Mouse (Mus musculus) lung, adult 2 months (tissue): ENCODE data around the gene Ces2h. TPM values are rescaled to one million over a fixed set of nuclear protein-coding genes. Genes with fewer than 3 reads are reported as not detected.
"Not testable (repeated sequence)": the region's sequence is repeated elsewhere in the genome, so short reads cannot be mapped to it uniquely, and the experiment has no call there.

Experiments used
- DNase-seq: peaks from one replicate; pipeline ENCODE4 v3.0.0; 2022
- H3K4me1 ChIP-seq: fragments of 200-500 bp; 2 replicates; pipeline ENCODE4 v1.6.1; 2011; ENCODE audit warnings: low read length; ENCODE audit not compliant: control insufficient read depth, insufficient read depth
- H3K4me3 ChIP-seq: fragments of 200-500 bp; replicated peaks from 2 replicates; pipeline ENCODE3; 2011; ENCODE audit warnings: low read depth, mild to moderate bottlenecking, control low read depth, low read length; ENCODE audit errors: extremely low read depth
- CTCF ChIP-seq: fragments of 200-500 bp; IDR thresholded peaks from 2 replicates; pipeline ENCODE4 v1.5.1; 2011; ENCODE audit warnings: mild to moderate bottlenecking, low read length, control low read depth; ENCODE audit not compliant: insufficient read depth
- POLR2A ChIP-seq: fragments of 200-500 bp; IDR thresholded peaks from 2 replicates; pipeline ENCODE4 v1.6.1; 2011; ENCODE audit warnings: low read depth, mild to moderate bottlenecking, control low read depth, low read length, borderline replicate concordance; ENCODE audit errors: extremely low read depth
- WGBS: fragments of 180-500 bp; shearing (Covaris S2); methylation state at CpG from one replicate; pipeline ENCODE4 v1.1.7; 2018; 5-methylcytosine and 5-hydroxymethylcytosine counted together
- polyA plus RNA-seq: library from polyadenylated mRNA; depleted of rRNA; stranded (reverse); fragments of >200 nt; gene quantifications from 2 replicates; pipeline ENCODE4 v1.2.3, GENCODE M21; 2012; rRNA removed

Ces2h gene
- polyA plus RNA-seq, 1 experiment = not detected

DNA sequence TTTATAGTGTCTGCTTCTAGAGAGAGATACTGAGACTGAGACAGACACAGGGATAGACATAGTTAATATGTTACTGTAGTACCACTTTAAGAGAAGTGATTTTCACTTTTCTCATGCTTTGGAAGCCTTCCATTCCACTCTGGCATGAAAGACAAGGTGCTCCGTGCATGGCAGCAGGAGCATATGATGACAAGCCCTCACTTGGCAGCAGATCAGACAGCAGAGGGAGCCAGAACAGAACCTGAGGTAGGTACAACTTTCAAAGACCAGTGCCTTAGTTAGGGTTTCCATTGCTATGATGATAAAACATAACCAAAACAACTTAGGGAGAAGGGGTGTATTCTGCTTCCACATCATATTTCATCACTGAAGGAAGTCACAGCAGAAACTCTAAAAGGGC is 22.4 kb downstream of the Ces2h start:
- no peak for DNase-seq
- 39% methylated on average over 1 of the region's 1 CpGs for WGBS
- Histone ChIP-seq H3K4me1 (no peaks in the 10 kb centered on the region), H3K4me3 (no peak overlapping the region)
- no peak for TF ChIP-seq CTCF
- no peak for TF ChIP-seq POLR2A

DNA sequence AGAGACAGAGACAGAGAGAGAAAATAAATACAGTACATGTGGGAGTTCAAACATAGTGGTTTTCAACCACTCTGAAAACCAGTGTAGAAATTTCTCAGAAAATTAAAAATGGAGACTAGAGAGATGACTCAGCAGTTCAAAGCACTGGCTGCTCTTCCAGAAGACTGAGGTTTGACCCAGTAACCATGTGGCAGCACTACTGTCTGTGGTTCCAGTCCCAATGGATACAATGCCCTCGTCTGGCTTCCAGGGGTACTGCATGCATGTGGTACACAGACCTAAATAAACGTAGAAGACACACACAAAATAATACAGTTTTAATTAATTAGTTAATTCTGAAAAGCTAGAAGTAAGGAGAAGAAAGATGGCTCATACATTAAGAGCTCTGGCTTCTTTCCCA is 24.4 kb downstream of the Ces2h start:
- no peak for DNase-seq
- Histone ChIP-seq H3K4me1 (no peaks in the 10 kb centered on the region), H3K4me3 (no peak overlapping the region)
- WGBS = 64% methylated on average over 2 of the region's 2 CpGs
- TF ChIP-seq POLR2A = no peak
- peak; percentile 30; the same call in 1 of the 2 replicates for TF ChIP-seq CTCF

DNA sequence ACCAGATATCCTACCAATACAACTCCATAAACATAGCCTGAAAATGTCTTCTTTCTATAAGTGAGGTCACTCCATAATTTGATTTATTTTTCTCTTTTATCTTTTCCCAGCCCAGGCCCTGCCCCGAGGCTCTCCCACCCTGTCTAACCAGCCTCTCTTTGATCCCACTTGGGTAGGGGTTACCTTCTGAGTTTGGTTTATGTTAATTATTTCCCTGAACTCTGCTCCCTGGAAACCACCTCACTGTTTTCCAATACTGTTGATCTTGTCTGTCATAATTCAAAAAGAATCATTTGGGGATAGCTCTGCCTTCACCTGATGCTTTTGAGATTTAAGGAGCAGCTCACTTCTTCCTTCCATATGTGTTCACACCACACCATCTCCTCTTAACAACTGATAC is 42.9 kb downstream of the Ces2h start:
- 50% methylated on average over 1 of the region's 1 CpGs for WGBS

DNA sequence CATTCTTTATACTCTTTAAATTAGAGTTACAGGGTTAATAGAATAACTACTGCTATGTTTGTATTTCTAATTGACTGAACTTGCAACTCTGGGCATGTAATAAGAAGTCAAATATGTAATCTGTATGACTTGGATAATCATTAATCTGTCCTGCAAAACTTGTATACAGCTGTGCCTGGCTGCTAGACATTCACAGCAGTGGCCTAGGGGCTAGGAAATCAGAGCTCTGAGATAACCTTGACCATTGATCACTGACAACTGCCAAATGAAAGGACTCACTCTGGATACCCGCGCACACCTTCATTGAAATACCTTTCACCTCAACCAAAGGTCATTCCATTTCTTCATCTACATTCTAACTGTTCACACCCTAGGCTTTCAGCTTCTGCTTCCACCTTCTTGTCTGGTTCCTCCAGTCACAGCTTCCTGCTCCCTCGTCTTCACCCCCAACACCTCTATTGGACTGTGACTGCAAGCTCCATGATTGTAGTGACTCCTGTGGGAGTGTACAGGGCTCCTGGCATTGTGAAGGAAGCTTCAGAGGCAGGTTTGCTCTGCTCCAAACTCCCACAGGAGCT is 45.3 kb downstream of the Ces2h start:
- 71% methylated on average over 3 of the region's 3 CpGs for WGBS
- no peak for TF ChIP-seq POLR2A
- no peak for TF ChIP-seq CTCF
- DNase-seq = no peak
- no peaks in the 10 kb centered on the region for H3K4me1 ChIP-seq
- H3K4me3 ChIP-seq = no peak overlapping the region

More for the DNA sequence above, 42.9 kb downstream of the Ces2h start:
- no peak for DNase-seq
- Histone ChIP-seq H3K4me1 (no peaks in the 10 kb centered on the region; the same call in 1 of the 2 replicates), H3K4me3 (no peak overlapping the region)
- TF ChIP-seq POLR2A (no peak), CTCF (no peak)

DNA sequence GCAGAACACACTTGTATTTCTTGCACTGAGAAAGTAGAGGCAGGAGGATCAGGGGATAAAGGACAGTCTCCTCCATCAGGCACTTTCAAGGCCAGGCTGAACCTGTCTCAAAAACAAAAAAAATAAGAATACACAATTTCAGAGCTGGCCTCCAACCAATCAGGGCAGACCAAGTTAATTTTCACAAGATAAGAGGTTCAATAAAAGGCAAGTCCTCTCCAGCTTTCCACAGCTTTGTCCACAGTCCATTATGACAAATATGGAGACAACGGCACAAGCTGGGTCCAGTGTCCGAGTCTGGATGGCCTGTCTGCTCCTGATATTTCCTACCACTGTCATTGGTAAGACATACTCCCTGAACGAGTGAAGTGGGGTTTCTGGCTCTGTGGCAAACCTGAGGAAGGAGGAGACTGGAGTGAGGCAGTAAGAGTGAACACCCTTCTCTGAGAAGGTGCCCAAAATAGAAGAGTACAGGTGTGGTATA is 47.8 kb downstream of the Ces2h start, which contains the start of gene Ces3a:
TSS of gene Ces3a (plus strand) at position 231 of the 484 bp plus-strand sequence.
- no peak for DNase-seq
- Histone ChIP-seq H3K4me3 (no peak within 1 kb of the TSS), H3K4me1 (no peaks in the 10 kb centered on the region)
- TF ChIP-seq CTCF (no peak), POLR2A (no peak)
- WGBS = 69% methylated on average over 3 of the region's 3 CpGs

DNA sequence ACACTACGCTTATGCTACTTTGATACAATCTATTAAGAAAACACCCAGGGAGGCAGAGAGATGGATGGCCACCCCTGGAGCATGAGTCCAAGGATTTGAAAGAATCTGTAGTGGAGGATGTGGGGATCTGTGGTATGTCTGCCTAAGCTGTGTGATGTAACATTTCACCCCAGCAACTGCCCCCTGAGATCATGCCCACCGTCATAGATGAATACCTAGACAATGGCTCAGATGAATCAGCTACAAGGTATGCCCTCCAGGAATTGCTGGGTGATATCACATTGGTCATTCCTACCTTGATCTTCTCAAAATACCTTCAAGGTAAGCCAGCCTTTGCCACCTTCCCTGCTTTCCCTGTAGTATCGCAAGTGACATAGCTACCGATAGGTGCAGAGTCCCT is 55.6 kb downstream of the Ces2h start:
- TF ChIP-seq CTCF (no peak), POLR2A (no peak)
- no peak overlapping the region for H3K4me3 ChIP-seq
- WGBS = 89% methylated on average over 4 of the region's 4 CpGs
- DNase-seq = no peak
- H3K4me1 ChIP-seq = no peaks in the 10 kb centered on the region

DNA sequence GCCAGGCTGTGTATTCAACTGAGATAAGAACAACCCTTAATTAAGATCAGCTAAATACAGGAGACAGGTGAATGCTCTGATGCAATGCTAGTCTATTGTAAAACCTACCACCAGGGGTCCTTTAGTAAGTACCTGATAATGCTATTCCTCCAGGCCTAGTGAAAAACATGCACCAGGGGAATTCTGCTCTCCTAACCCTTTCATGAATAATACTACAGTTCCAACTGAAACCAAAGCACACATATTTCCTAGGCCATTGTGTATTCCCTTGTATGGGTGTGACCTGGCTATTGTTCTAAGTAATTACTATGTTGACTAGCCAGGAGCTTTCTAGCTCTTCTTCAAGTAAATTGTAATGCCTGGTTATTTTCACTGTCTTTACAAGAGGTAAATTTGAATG is 59.4 kb downstream of the Ces2h start:
- no peak overlapping the region for H3K4me3 ChIP-seq
- DNase-seq = no peak
- no peaks in the 10 kb centered on the region for H3K4me1 ChIP-seq
- TF ChIP-seq POLR2A (no peak), CTCF (no peak)

DNA sequence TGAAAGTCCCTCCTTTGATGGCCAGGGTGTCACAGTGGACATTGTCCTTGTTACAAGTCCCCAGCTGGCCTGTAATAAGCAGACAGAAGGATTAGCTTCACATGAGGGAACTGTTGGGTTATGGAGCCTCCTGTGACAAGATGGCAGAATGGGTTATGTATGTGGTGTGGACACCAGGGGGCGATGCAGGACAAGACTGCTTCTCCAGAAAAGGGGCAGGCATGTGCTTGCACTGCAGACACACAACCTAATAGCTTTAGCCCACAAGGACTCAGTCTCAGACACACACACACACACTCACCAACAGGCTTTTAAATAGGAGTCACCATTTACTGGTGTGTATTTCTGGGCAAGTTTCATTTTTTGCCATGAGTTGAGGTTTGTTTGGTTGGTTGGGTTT is 66.1 kb downstream of the Ces2h start:
- TF ChIP-seq CTCF (peak; percentile 60; the same call in 1 of the 2 replicates), POLR2A (no peak)
- 6% methylated on average over 1 of the region's 1 CpGs for WGBS
- no peak for DNase-seq

DNA sequence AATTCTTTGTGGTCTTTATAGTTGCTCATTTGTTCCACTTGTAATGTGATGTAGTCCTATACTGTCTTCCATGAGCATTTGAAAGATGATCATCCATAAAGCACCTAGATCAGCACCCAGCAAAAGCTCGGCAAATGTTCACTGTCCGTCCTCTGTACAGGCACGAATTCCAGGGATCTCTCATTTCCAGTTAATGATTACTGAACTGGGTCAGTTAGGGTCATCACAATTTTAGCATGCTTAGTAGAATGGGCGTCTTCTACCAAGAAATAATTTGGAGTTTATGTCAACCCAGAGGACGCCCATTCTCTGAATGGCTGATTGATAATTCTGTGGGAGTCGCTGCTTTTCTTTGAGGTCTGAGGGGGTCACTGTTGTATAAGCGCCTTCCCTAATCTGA is 67.3 kb downstream of the Ces2h start:
- not testable (repeated sequence) for DNase-seq, H3K4me1 ChIP-seq, H3K4me3 ChIP-seq
- WGBS = 73% methylated on average over 7 of the region's 7 CpGs

More for the DNA sequence above, 66.1 kb downstream of the Ces2h start:
- Histone ChIP-seq H3K4me1 (no peaks in the 10 kb centered on the region), H3K4me3 (no peak overlapping the region)

DNA sequence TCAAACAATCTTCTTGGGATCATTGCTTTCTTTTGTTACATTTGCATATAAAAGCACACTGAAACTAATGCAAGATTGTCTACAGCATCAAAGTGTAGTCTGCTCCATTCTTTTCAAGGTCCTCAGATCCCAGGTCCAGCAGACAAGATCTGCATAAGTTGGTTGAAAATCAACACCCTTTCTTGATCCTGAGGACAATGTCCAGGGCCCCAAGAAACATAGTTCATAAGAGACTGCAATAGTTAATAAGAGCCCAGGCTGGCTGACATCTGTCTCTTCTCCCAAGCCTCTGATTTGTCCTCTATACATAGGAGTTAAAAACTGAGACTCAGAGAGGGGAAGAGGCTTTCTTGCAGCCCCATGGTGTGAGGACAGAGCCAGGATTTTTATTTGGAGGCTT is 68.3 kb downstream of the Ces2h start:
- no peak for TF ChIP-seq CTCF
- no peak for TF ChIP-seq POLR2A
- H3K4me3 ChIP-seq = no peak overlapping the region
- DNase-seq = no peak
- no peaks in the 10 kb centered on the region for H3K4me1 ChIP-seq

Other genes with a start within 250 kb of the Ces2h start
- 1.9 and 2.0 TPM in 2 replicates for gene Ces2b, start 169.3 kb upstream of the Ces2h start, polyA plus RNA-seq
- 0.30 and 1.2 TPM in 2 replicates for gene Ces2c, start 153.8 kb upstream of the Ces2h start, polyA plus RNA-seq
- gene Ces2e, start 74.6 kb upstream of the Ces2h start, polyA plus RNA-seq = 3.3 and 4.8 TPM in 2 replicates
- gene Ces2f, start 53.5 kb upstream of the Ces2h start, polyA plus RNA-seq = 5.1 TPM in 1 of 2 replicates, not detected in the other
- gene Ces2g, start 39.1 kb upstream of the Ces2h start, polyA plus RNA-seq = 13.9 and 23.2 TPM in 2 replicates
- 0.18 and 0.69 TPM in 2 replicates for gene Ces3a, start 47.7 kb downstream of the Ces2h start, polyA plus RNA-seq
- gene Ces3b, start 82.9 kb downstream of the Ces2h start, polyA plus RNA-seq = 0.17 and 0.24 TPM in 2 replicates
- not detected in 2 replicates for gene Ces4a, start 130.9 kb downstream of the Ces2h start, polyA plus RNA-seq
- gene Cbfb, start 169.8 kb downstream of the Ces2h start, polyA plus RNA-seq = 9.6 and 10.9 TPM in 2 replicates
- gene D230025D16Rik, start 224.3 kb downstream of the Ces2h start, polyA plus RNA-seq = 56.8 and 64.8 TPM in 2 replicates